Mouse (Mus musculus): ENCODE data around the gene Rap1b. TPM values are rescaled to one million over a fixed set of nuclear protein-coding genes. Genes with fewer than 3 reads are reported as not detected.

Gene Rap1b
- polyA plus RNA-seq, 1 experiment from 2014 or later: 132 TPM

GRCm38 (mm10) chr10:117864251-117864650 lies 18.4 kb upstream of the Rap1b start:
- ATAC-seq (ENCODE audit: low FRiP score, low TSS enrichment) (no peak), DNase-seq (ENCODE audit: low spot score) (no peak)
- H3K36me3 ChIP-seq (ENCODE audit: control insufficient read depth, insufficient read depth, low read length): no peaks in the 10 kb centered on the region
- no peak overlapping the region for H3K4me3 ChIP-seq (ENCODE audit: low read depth, low read length)
- no peak for TF ChIP-seq EP300 (optimal IDR thresholded peaks at IDR 0.05)
- no peak for TF ChIP-seq CTCF (IDR thresholded peaks at IDR 0.05; ENCODE audit: low read depth)
- H3K27ac ChIP-seq (replicated peaks): no peak overlapping the region
- no peak overlapping the region for H3K4me2 ChIP-seq (replicated peaks; ENCODE audit: low read depth)
- no peaks in the 10 kb centered on the region for H3K4me1 ChIP-seq (replicated peaks; ENCODE audit: control insufficient read depth, insufficient read depth)
- no peaks in the 10 kb centered on the region for H3K9me3 ChIP-seq (ENCODE audit: control insufficient read depth, low read length)
- H3K27me3 ChIP-seq (ENCODE audit: control insufficient read depth, insufficient read depth, low read length): no peaks in the 10 kb centered on the region
- 82% methylated on average over 3 of the region's 4 CpGs for WGBS
- H3K9ac ChIP-seq (ENCODE audit: low read length): no peak overlapping the region

- DNase-seq (ENCODE audit: low spot score) (peak; percentile 49), ATAC-seq (ENCODE audit: low FRiP score, low TSS enrichment) (peak; percentile 66)
- no peaks in the 10 kb centered on the region for H3K36me3 ChIP-seq (ENCODE audit: control insufficient read depth, insufficient read depth, low read length)
- H3K9me3 ChIP-seq (ENCODE audit: control insufficient read depth, low read length): no peaks in the 10 kb centered on the region
- no peaks in the 10 kb centered on the region for H3K27me3 ChIP-seq (ENCODE audit: control insufficient read depth, insufficient read depth, low read length)
- no peak overlapping the region for H3K27ac ChIP-seq (replicated peaks)
- H3K4me3 ChIP-seq (ENCODE audit: low read depth, low read length): no peak overlapping the region
- 50% methylated on average over 11 of the region's 11 CpGs for WGBS
- no peak overlapping the region for H3K4me2 ChIP-seq (replicated peaks; ENCODE audit: low read depth)
- H3K9ac ChIP-seq (ENCODE audit: low read length): no peak overlapping the region
- TF ChIP-seq CTCF (IDR thresholded peaks at IDR 0.05; ENCODE audit: low read depth): no peak
- no peak for TF ChIP-seq EP300 (optimal IDR thresholded peaks at IDR 0.05)
- no peaks in the 10 kb centered on the region for H3K4me1 ChIP-seq (replicated peaks; ENCODE audit: control insufficient read depth, insufficient read depth)
Observed at GRCm38 (mm10) chr10:117862014-117862580, 16.3 kb upstream of the Rap1b start.

- no peak overlapping the region for H3K27ac ChIP-seq (replicated peaks)
- TF ChIP-seq EP300 (optimal IDR thresholded peaks at IDR 0.05): no peak
- no peak for TF ChIP-seq CTCF (IDR thresholded peaks at IDR 0.05; ENCODE audit: low read depth)
- WGBS: 72% methylated on average over 16 of the region's 16 CpGs
Observed at GRCm38 (mm10) chr10:117860958-117861357, 15.1 kb upstream of the Rap1b start.

GRCm38 (mm10) chr10:117860361-117860760 lies 14.5 kb upstream of the Rap1b start:
- H3K9ac ChIP-seq (ENCODE audit: low read length): no peak overlapping the region
- TF ChIP-seq CTCF (IDR thresholded peaks at IDR 0.05; ENCODE audit: low read depth): no peak
- no peak for TF ChIP-seq EP300 (optimal IDR thresholded peaks at IDR 0.05)
- ATAC-seq (ENCODE audit: low FRiP score, low TSS enrichment): no peak
- no peaks in the 10 kb centered on the region for H3K36me3 ChIP-seq (ENCODE audit: control insufficient read depth, insufficient read depth, low read length)
- no peak overlapping the region for H3K4me2 ChIP-seq (replicated peaks; ENCODE audit: low read depth)
- 71% methylated on average over 7 of the region's 7 CpGs for WGBS
- H3K4me1 ChIP-seq (replicated peaks; ENCODE audit: control insufficient read depth, insufficient read depth): no peaks in the 10 kb centered on the region
- no peaks in the 10 kb centered on the region for H3K27me3 ChIP-seq (ENCODE audit: control insufficient read depth, insufficient read depth, low read length)
- H3K27ac ChIP-seq (replicated peaks): no peak overlapping the region
- H3K9me3 ChIP-seq (ENCODE audit: control insufficient read depth, low read length): no peaks in the 10 kb centered on the region
- DNase-seq (ENCODE audit: low spot score): no peak
- H3K4me3 ChIP-seq (ENCODE audit: low read depth, low read length): no peak overlapping the region

More at GRCm38 (mm10) chr10:117860958-117861357, 15.1 kb upstream of the Rap1b start:
- DNase-seq (ENCODE audit: low spot score): no peak
- H3K27me3 ChIP-seq (ENCODE audit: control insufficient read depth, insufficient read depth, low read length): no peaks in the 10 kb centered on the region
- H3K4me1 ChIP-seq (replicated peaks; ENCODE audit: control insufficient read depth, insufficient read depth): no peaks in the 10 kb centered on the region
- H3K4me3 ChIP-seq (ENCODE audit: low read depth, low read length): no peak overlapping the region
- no peaks in the 10 kb centered on the region for H3K36me3 ChIP-seq (ENCODE audit: control insufficient read depth, insufficient read depth, low read length)
- H3K9ac ChIP-seq (ENCODE audit: low read length): no peak overlapping the region
- no peak overlapping the region for H3K4me2 ChIP-seq (replicated peaks; ENCODE audit: low read depth)
- H3K9me3 ChIP-seq (ENCODE audit: control insufficient read depth, low read length): no peaks in the 10 kb centered on the region
- ATAC-seq (ENCODE audit: low FRiP score, low TSS enrichment): 0 out of 2 replicates have a peak, but pooled peaks have one; percentile 26

GRCm38 (mm10) chr10:117859800-117860199 lies 14.0 kb upstream of the Rap1b start:
- no peak for ATAC-seq (ENCODE audit: low FRiP score, low TSS enrichment)
- WGBS: 77% methylated on average over 11 of the region's 11 CpGs
- H3K4me1 ChIP-seq (replicated peaks; ENCODE audit: control insufficient read depth, insufficient read depth): no peaks in the 10 kb centered on the region
- H3K27ac ChIP-seq (replicated peaks): no peak overlapping the region
- DNase-seq (ENCODE audit: low spot score): no peak
- no peak overlapping the region for H3K4me2 ChIP-seq (replicated peaks; ENCODE audit: low read depth)
- no peak overlapping the region for H3K9ac ChIP-seq (ENCODE audit: low read length)
- H3K27me3 ChIP-seq (ENCODE audit: control insufficient read depth, insufficient read depth, low read length): no peaks in the 10 kb centered on the region
- no peaks in the 10 kb centered on the region for H3K9me3 ChIP-seq (ENCODE audit: control insufficient read depth, low read length)
- H3K36me3 ChIP-seq (ENCODE audit: control insufficient read depth, insufficient read depth, low read length): no peaks in the 10 kb centered on the region
- TF ChIP-seq EP300 (optimal IDR thresholded peaks at IDR 0.05) (no peak), CTCF (IDR thresholded peaks at IDR 0.05; ENCODE audit: low read depth) (no peak)
- H3K4me3 ChIP-seq (ENCODE audit: low read depth, low read length): no peak overlapping the region

GRCm38 (mm10) chr10:117858241-117858640 lies 12.4 kb upstream of the Rap1b start:
- 89% methylated on average over 5 of the region's 5 CpGs for WGBS
- no peaks in the 10 kb centered on the region for H3K36me3 ChIP-seq (ENCODE audit: control insufficient read depth, insufficient read depth, low read length)
- H3K4me2 ChIP-seq (replicated peaks; ENCODE audit: low read depth): no peak overlapping the region
- no peak for ATAC-seq (ENCODE audit: low FRiP score, low TSS enrichment)
- H3K27ac ChIP-seq (replicated peaks): no peak overlapping the region
- no peak for DNase-seq (ENCODE audit: low spot score)
- no peaks in the 10 kb centered on the region for H3K9me3 ChIP-seq (ENCODE audit: control insufficient read depth, low read length)
- H3K4me3 ChIP-seq (ENCODE audit: low read depth, low read length): no peak overlapping the region
- H3K4me1 ChIP-seq (replicated peaks; ENCODE audit: control insufficient read depth, insufficient read depth): no peaks in the 10 kb centered on the region
- no peak for TF ChIP-seq EP300 (optimal IDR thresholded peaks at IDR 0.05)
- TF ChIP-seq CTCF (IDR thresholded peaks at IDR 0.05; ENCODE audit: low read depth): no peak
- H3K27me3 ChIP-seq (ENCODE audit: control insufficient read depth, insufficient read depth, low read length): no peaks in the 10 kb centered on the region
- no peak overlapping the region for H3K9ac ChIP-seq (ENCODE audit: low read length)

Measured in stomach, postnatal 0 days (tissue).